Comparison of ENCODE assay signal across 9 mouse cellular contexts in the genomic region with DNA sequence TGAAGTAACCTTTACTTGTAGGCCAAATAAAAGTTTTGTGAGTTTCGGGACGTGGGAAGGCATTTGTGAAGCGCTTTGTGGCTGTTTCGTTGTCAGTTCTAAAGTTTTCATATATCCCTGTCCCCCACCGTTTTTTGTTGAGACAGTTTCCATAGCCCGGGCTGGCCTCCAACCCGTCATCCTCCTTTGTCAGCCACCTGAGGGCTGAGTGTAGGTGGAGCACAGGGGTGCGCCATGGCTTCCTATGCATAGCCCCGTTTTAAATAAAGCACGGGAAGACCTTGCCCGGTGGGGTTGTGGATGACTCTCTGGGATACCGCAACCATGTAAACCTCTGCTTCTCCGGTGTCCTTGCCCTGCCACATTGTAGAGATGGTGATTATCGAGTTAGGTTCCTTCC. TPM values are rescaled to one million over a fixed set of nuclear protein-coding genes. Genes with fewer than 3 reads are reported as not detected.
DNase-seq lines count a peak whose midpoint lies in the region; ATAC-seq and TF ChIP-seq lines count a peak whose summit lies in the region.
"Had no signal": no experiment of that assay in that cellular context is flagged by ENCODE, and none has a peak within 500 bp of the region (broad histone marks: within the 10 kb centered on the region; RNA-seq: fewer than 3 reads in every experiment).

No protein-coding gene starts in this region.

- peaks cover 16% of the 10 kb centered on the region for H3K4me1 ChIP-seq in forebrain, embryonic 13.5 days
- peaks cover 7% of the 10 kb centered on the region for H3K4me1 ChIP-seq in forebrain, embryonic 11.5 days (replicated peaks; ENCODE audit: control insufficient read depth, insufficient read depth, low read length)
- peaks cover 4 to 6% of the 10 kb centered on the region in 2 experiments for H3K4me1 ChIP-seq in liver, embryonic 14.5 days (replicated peaks; ENCODE audit: control insufficient read depth in 2 of 2, insufficient read depth in 2 of 2, low read length in 1 of 2)
- H3K4me1 ChIP-seq in embryonic facial prominence, embryonic 14.5 days (ENCODE audit: control insufficient read depth, insufficient read depth, low read length) = no peaks in the 10 kb centered on the region
- H3K4me1 ChIP-seq in limb, embryonic 13.5 days = peaks cover 21% of the 10 kb centered on the region

- no peak overlapping the region; the same call in none of the 2 replicates for H3K4me2 ChIP-seq in forebrain, embryonic 13.5 days
- H3K4me2 ChIP-seq in forebrain, embryonic 11.5 days (ENCODE audit: low read depth, low read length, severe bottlenecking) = no peak overlapping the region
- peak overlapping the region; percentile 89; the same call in 1 of the 2 replicates for H3K4me2 ChIP-seq in liver, embryonic 14.5 days (ENCODE audit: low read depth)
- peak overlapping the region; percentile 82 for H3K4me2 ChIP-seq in embryonic facial prominence, embryonic 14.5 days (ENCODE audit: low read depth, low read length)
- H3K4me2 ChIP-seq in limb, embryonic 13.5 days (replicated peaks) = peak overlapping the region; percentile 82

- H3K9ac ChIP-seq in forebrain, embryonic 13.5 days = no peak overlapping the region
- H3K9ac ChIP-seq in forebrain, embryonic 11.5 days (ENCODE audit: low read length) = no peak overlapping the region
- no peak overlapping the region for H3K9ac ChIP-seq in liver, embryonic 14.5 days (replicated peaks)
- peak overlapping the region; percentile 84 for H3K9ac ChIP-seq in embryonic facial prominence, embryonic 14.5 days (ENCODE audit: low read depth, low read length)
- H3K9ac ChIP-seq in limb, embryonic 13.5 days = peak overlapping the region; percentile 48; the same call in 1 of the 2 replicates

- no peak overlapping the region for H3K27ac ChIP-seq in forebrain, embryonic 13.5 days
- H3K27ac ChIP-seq in forebrain, embryonic 11.5 days (ENCODE audit: low read depth, low read length) = no peak overlapping the region
- no peak overlapping the region for H3K27ac ChIP-seq in liver, embryonic 14.5 days
- no peak overlapping the region for H3K27ac ChIP-seq in embryonic facial prominence, embryonic 14.5 days (replicated peaks; ENCODE audit: low read depth, low read length)
- no peak overlapping the region for H3K27ac ChIP-seq in limb, embryonic 13.5 days

- 79% methylated on average over 14 of the region's 14 CpGs for WGBS in forebrain, embryonic 13.5 days
- 76% methylated on average over 14 of the region's 14 CpGs for WGBS in forebrain, embryonic 11.5 days
- 72% methylated on average over 14 of the region's 14 CpGs for WGBS in liver, embryonic 14.5 days (ENCODE audit: insufficient replicate concordance)
- WGBS in embryonic facial prominence, embryonic 14.5 days = 71% methylated on average over 14 of the region's 14 CpGs
- WGBS in limb, embryonic 13.5 days = 71% methylated on average over 14 of the region's 14 CpGs

- no peaks in the 10 kb centered on the region for H3K9me3 ChIP-seq in forebrain, embryonic 13.5 days (replicated peaks)
- no peaks in the 10 kb centered on the region for H3K9me3 ChIP-seq in forebrain, embryonic 11.5 days (ENCODE audit: control insufficient read depth, low read length)
- H3K9me3 ChIP-seq in liver, embryonic 14.5 days (ENCODE audit: control insufficient read depth, low read length) = no peaks in the 10 kb centered on the region
- no peaks in the 10 kb centered on the region for H3K9me3 ChIP-seq in embryonic facial prominence, embryonic 14.5 days (ENCODE audit: control insufficient read depth, low read length)
- H3K9me3 ChIP-seq in limb, embryonic 13.5 days = no peaks in the 10 kb centered on the region

- DNase-seq in forebrain, embryonic 11.5 days (ENCODE audit: low spot score) = no peak
- DNase-seq in liver, embryonic 14.5 days (ENCODE audit: low read depth in 3 of 3, low spot score in 3 of 3) = no peak
- DNase-seq in liver = no peak
- DNase-seq in embryonic facial prominence, embryonic 14.5 days (ENCODE audit: low spot score) = no peak
- no peak for DNase-seq in urinary bladder, postnatal 10 days (ENCODE audit: low spot score)
- DNase-seq: kidney, adult 18-20 months had no signal

- TF ChIP-seq CTCF in liver, embryonic 14.5 days (IDR thresholded peaks at IDR 0.05; ENCODE audit: low read depth) = no peak

- peaks cover 9% of the 10 kb centered on the region for H3K36me3 ChIP-seq in forebrain, embryonic 13.5 days (ENCODE audit: poor library complexity, severe bottlenecking)
- H3K36me3 ChIP-seq in forebrain, embryonic 11.5 days (ENCODE audit: control insufficient read depth, insufficient read depth, low read length) = no peaks in the 10 kb centered on the region
- H3K36me3 ChIP-seq in liver, embryonic 14.5 days (replicated peaks; ENCODE audit: control insufficient read depth, insufficient read depth, low read depth) = peaks cover 4% of the 10 kb centered on the region
- H3K36me3 ChIP-seq in embryonic facial prominence, embryonic 14.5 days (ENCODE audit: control insufficient read depth, insufficient read depth, low read length) = peaks cover 8% of the 10 kb centered on the region; the same call in 1 of the 2 replicates
- H3K36me3 ChIP-seq in limb, embryonic 13.5 days = peaks cover 10% of the 10 kb centered on the region

- no peak for ATAC-seq in forebrain, embryonic 13.5 days
- no peak for ATAC-seq in forebrain, embryonic 11.5 days (replicated peaks; ENCODE audit: low FRiP score)
- ATAC-seq in liver, embryonic 14.5 days (ENCODE audit: insufficient read depth) = no peak
- ATAC-seq in embryonic facial prominence, embryonic 14.5 days (ENCODE audit: low read depth) = no peak
- no peak for ATAC-seq in limb, embryonic 13.5 days (ENCODE audit: low FRiP score, low read depth)
- no peak for ATAC-seq in activated CD4-positive, CD25-positive, alpha-beta regulatory T cell, adult 4 months

- no peak for TF ChIP-seq EP300 in liver, embryonic 14.5 days (IDR thresholded peaks at IDR 0.05; ENCODE audit: low read depth)

- H3K4me3 ChIP-seq in forebrain, embryonic 13.5 days = 0 out of 2 replicates have a peak overlapping the region, but pooled peaks have one; percentile 69
- H3K4me3 ChIP-seq in forebrain, embryonic 11.5 days (ENCODE audit: low read depth, low read length) = no peak overlapping the region
- no peak overlapping the region for H3K4me3 ChIP-seq in liver, embryonic 14.5 days (ENCODE audit: insufficient read depth in 1 of 2, low read depth in 2 of 2, low read length in 2 of 2)
- peak overlapping the region; percentile 83 for H3K4me3 ChIP-seq in embryonic facial prominence, embryonic 14.5 days (ENCODE audit: low read depth, low read length)
- peak overlapping the region; percentile 78 for H3K4me3 ChIP-seq in limb, embryonic 13.5 days

- H3K27me3 ChIP-seq in forebrain, embryonic 13.5 days = no peaks in the 10 kb centered on the region
- H3K27me3 ChIP-seq in forebrain, embryonic 11.5 days (ENCODE audit: control insufficient read depth, insufficient read depth, low read length) = no peaks in the 10 kb centered on the region
- H3K27me3 ChIP-seq in liver, embryonic 14.5 days (ENCODE audit: control insufficient read depth, insufficient read depth, low read length) = no peaks in the 10 kb centered on the region
- no peaks in the 10 kb centered on the region for H3K27me3 ChIP-seq in embryonic facial prominence, embryonic 14.5 days (replicated peaks; ENCODE audit: control insufficient read depth, insufficient read depth, low read length)
- H3K27me3 ChIP-seq in limb, embryonic 13.5 days = no peaks in the 10 kb centered on the region

RNA-seq across cellular contexts. Expression of gene Farp2, which starts 1.3 kb away (rescaled TPM):
- 2.7 and 3.5 TPM in 2 replicates for polyA plus RNA-seq in forebrain, embryonic 13.5 days (2015; fragmentation: Nextera tagmentation; extraction: Ambion mirVana)
- polyA plus RNA-seq in forebrain, embryonic 11.5 days (2014; fragmentation: Nextera tagmentation; extraction: Ambion mirVana) = 4.4 and 4.5 TPM in 2 replicates
- 0.61 TPM in 2 replicates for polyA plus RNA-seq in liver, embryonic 14.5 days (2012; rRNA removed)
- polyA plus RNA-seq in liver, embryonic 14.5 days (2014; fragmentation: Nextera tagmentation; extraction: Ambion mirVana) = 1.2 and 1.3 TPM in 2 replicates
- polyA plus RNA-seq in embryonic facial prominence, embryonic 14.5 days (2014; fragmentation: Nextera tagmentation; extraction: Ambion mirVana) = 10.0 and 12.6 TPM in 2 replicates
- polyA plus RNA-seq in limb, embryonic 13.5 days (2015; fragmentation: Nextera tagmentation; extraction: Ambion mirVana) = 7.0 and 8.0 TPM in 2 replicates
- polyA plus RNA-seq in activated CD4-positive, CD25-positive, alpha-beta regulatory T cell, adult 4 months (2017; shearing (Covaris generic)) = under 1 TPM; 0.61 to 0.76 TPM

RNA-seq across cellular contexts. Expression of gene Hdlbp, which starts 34.6 kb away (rescaled TPM):
- polyA plus RNA-seq in forebrain, embryonic 13.5 days (2015; fragmentation: Nextera tagmentation; extraction: Ambion mirVana) = 82.5 and 97.8 TPM in 2 replicates
- 87.1 and 92.4 TPM in 2 replicates for polyA plus RNA-seq in forebrain, embryonic 11.5 days (2014; fragmentation: Nextera tagmentation; extraction: Ambion mirVana)
- 30.9 and 47.2 TPM in 2 replicates for polyA plus RNA-seq in liver, embryonic 14.5 days (2012; rRNA removed)
- polyA plus RNA-seq in liver, embryonic 14.5 days (2014; fragmentation: Nextera tagmentation; extraction: Ambion mirVana) = 59.3 and 61.6 TPM in 2 replicates
- 188 and 194 TPM in 2 replicates for polyA plus RNA-seq in embryonic facial prominence, embryonic 14.5 days (2014; fragmentation: Nextera tagmentation; extraction: Ambion mirVana)
- 185 and 201 TPM in 2 replicates for polyA plus RNA-seq in limb, embryonic 13.5 days (2015; fragmentation: Nextera tagmentation; extraction: Ambion mirVana)
- 10 to 100 TPM; 44.1 to 58.8 TPM for polyA plus RNA-seq in activated CD4-positive, CD25-positive, alpha-beta regulatory T cell, adult 4 months (2017; shearing (Covaris generic))

Comparison
In these comparisons a context has a peak if more than half of its experiments do, and no peak if none do; other contexts are left out.
1. H3K4me3 ChIP-seq: peak in forebrain, embryonic 13.5 days (single experiment), embryonic facial prominence, embryonic 14.5 days (single experiment) and limb, embryonic 13.5 days (single experiment); none in forebrain, embryonic 11.5 days (single experiment) and liver, embryonic 14.5 days (0 of 2).
2. H3K4me2 ChIP-seq: peak in liver, embryonic 14.5 days (single experiment), embryonic facial prominence, embryonic 14.5 days (single experiment) and limb, embryonic 13.5 days (single experiment); none in forebrain, embryonic 13.5 days (single experiment) and forebrain, embryonic 11.5 days (single experiment).
3. H3K9ac ChIP-seq: peak in embryonic facial prominence, embryonic 14.5 days (single experiment) and limb, embryonic 13.5 days (single experiment); none in forebrain, embryonic 13.5 days (single experiment), forebrain, embryonic 11.5 days (single experiment) and liver, embryonic 14.5 days (single experiment).